Mouse (Mus musculus) ES-E14 (cell line): ENCODE measurements around the gene Lcmt1. TPM values are rescaled to one million over a fixed set of nuclear protein-coding genes. Genes with fewer than 3 reads are reported as not detected.

Source experiments
- DNase-seq: peaks from one replicate; pipeline ENCODE4 v3.0.0-alpha.2; 2013; ENCODE audit warnings: low read depth, low spot score
- H3K27ac ChIP-seq: 2 replicates; pipeline ENCODE4 v1.5.1; 2012; ENCODE audit warnings: low read depth, mild to moderate bottlenecking, low read length, moderate library complexity, mixed read lengths; ENCODE audit not compliant: poor library complexity, insufficient read depth, severe bottlenecking
- H3K36me3 ChIP-seq: 2 replicates; pipeline ENCODE4 v1.6.1; 2012; ENCODE audit warnings: mild to moderate bottlenecking, low read length, moderate library complexity, mixed read lengths; ENCODE audit not compliant: control insufficient read depth, poor library complexity, insufficient read depth, severe bottlenecking
- H3K4me1 ChIP-seq, 2 experiments: fragments of 150-350 bp in 1 of 2; sonication (generic) in 1 of 2; 2 replicates each; pipeline ENCODE4 v1.6.1; 2012; ENCODE audit warnings: low read length in 2 of 2, mild to moderate bottlenecking in 1 of 2, mixed read lengths in 1 of 2; ENCODE audit not compliant: control insufficient read depth in 2 of 2, insufficient read depth in 2 of 2, poor library complexity in 1 of 2
- H3K4me3 ChIP-seq, 2 experiments: fragments of 150-350 bp in 1 of 2; sonication (generic) in 1 of 2; 2 replicates each; pipeline ENCODE4 v1.5.1; 2012; ENCODE audit warnings: low read length in 2 of 2, low read depth in 1 of 2, mild to moderate bottlenecking in 1 of 2, mixed read lengths in 1 of 2; ENCODE audit not compliant: insufficient read depth in 1 of 2, poor library complexity in 1 of 2, severe bottlenecking in 1 of 2
- H3K9ac ChIP-seq: 2 replicates; pipeline ENCODE4 v1.6.1; 2012; ENCODE audit warnings: low read depth, mild to moderate bottlenecking, low read length, mixed read lengths; ENCODE audit not compliant: poor library complexity, insufficient read depth, severe bottlenecking
- H3K9me3 ChIP-seq: fragments of 150-350 bp; sonication (generic); 2 replicates; pipeline ENCODE4 v1.6.1; 2012; ENCODE audit warnings: low read depth, mild to moderate bottlenecking, low read length; ENCODE audit not compliant: control insufficient read depth, insufficient read depth
- CHD2 ChIP-seq: IDR thresholded peaks from 2 replicates; pipeline ENCODE4 v1.6.1; 2014; ENCODE audit warnings: mild to moderate bottlenecking, low read depth, low read length, inconsistent platforms
- HCFC1 ChIP-seq: IDR thresholded peaks from 2 replicates; pipeline ENCODE4 v1.6.1; 2012; ENCODE audit warnings: low read length, inconsistent platforms, borderline replicate concordance; ENCODE audit not compliant: insufficient read depth
- MAFK ChIP-seq: IDR thresholded peaks from 2 replicates; pipeline ENCODE4 v1.6.1; 2014; ENCODE audit warnings: mild to moderate bottlenecking, low read depth, low read length, inconsistent platforms; ENCODE audit not compliant: insufficient read depth
- ZC3H11A ChIP-seq: IDR thresholded peaks from 2 replicates; pipeline ENCODE4 v1.6.1; 2012; ENCODE audit warnings: low read depth, mild to moderate bottlenecking, inconsistent platforms, low read length, borderline replicate concordance
- ZNF384 ChIP-seq: IDR thresholded peaks from 2 replicates; pipeline ENCODE4 v1.6.1; 2012; ENCODE audit warnings: low read depth, low read length, inconsistent platforms
- in situ Hi-C, 2 experiments: fragments of 600-800 bp; cut with MboI; formaldehyde crosslinking; loops; one replicate each; pipeline ENCODE4 v1.15.1; 2025; ENCODE audit warnings: low sequenced_read_pairs in 2 of 2, inconsistent platforms in 1 of 2; ENCODE audit not compliant: unreplicated experiment in 2 of 2
- total RNA-seq: library from RNA; depleted of rRNA; stranded (reverse); fragments of 300-350 nt; gene quantifications from 2 replicates; pipeline ENCODE4 v1.2.3, GENCODE M21; 2012

The Lcmt1 gene
- total RNA-seq, 1 experiment: 31.8 TPM

- Histone ChIP-seq H3K9me3 (no peaks in the 10 kb centered on the region), H3K27ac (no peak overlapping the region), H3K4me1 (peaks cover 2% of the 10 kb centered on the region in 2 experiments; a peak in 3 of 4 replicates), H3K36me3 (no peaks in the 10 kb centered on the region), H3K4me3 (no peak overlapping the region), H3K9ac (no peak overlapping the region)
- in situ Hi-C loops: no loop called here
- DNase-seq: no peak
- TF ChIP-seq CHD2 (no peak), ZNF384 (no peak), MAFK (no peak), ZC3H11A (no peak)
Measured at GRCm38 (mm10) chr7:123365876-123366741, 3.5 kb upstream of the Lcmt1 start.

DNA sequence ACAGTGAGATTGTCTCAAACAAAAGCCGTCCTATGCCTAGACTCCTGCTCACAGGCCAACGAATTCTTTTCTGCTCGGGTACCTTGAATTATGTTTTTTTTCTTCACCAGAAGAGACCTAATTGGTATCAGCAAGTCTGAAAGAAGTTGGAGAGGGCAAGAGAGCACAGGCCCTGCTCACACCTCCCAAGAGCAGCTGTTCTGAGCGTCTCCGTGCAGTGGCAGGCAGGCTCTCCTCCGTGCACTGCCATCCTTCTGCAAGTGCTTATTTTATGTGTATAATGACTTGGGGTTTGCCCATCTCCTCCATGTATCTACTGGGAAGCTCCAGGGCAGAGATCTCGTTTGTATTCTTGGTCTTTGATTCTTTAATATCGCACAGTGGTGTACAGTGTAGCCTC, 2.8 kb upstream of the Lcmt1 start:
- H3K9ac ChIP-seq: no peak overlapping the region
- in situ Hi-C loops: no loop called here

DNA sequence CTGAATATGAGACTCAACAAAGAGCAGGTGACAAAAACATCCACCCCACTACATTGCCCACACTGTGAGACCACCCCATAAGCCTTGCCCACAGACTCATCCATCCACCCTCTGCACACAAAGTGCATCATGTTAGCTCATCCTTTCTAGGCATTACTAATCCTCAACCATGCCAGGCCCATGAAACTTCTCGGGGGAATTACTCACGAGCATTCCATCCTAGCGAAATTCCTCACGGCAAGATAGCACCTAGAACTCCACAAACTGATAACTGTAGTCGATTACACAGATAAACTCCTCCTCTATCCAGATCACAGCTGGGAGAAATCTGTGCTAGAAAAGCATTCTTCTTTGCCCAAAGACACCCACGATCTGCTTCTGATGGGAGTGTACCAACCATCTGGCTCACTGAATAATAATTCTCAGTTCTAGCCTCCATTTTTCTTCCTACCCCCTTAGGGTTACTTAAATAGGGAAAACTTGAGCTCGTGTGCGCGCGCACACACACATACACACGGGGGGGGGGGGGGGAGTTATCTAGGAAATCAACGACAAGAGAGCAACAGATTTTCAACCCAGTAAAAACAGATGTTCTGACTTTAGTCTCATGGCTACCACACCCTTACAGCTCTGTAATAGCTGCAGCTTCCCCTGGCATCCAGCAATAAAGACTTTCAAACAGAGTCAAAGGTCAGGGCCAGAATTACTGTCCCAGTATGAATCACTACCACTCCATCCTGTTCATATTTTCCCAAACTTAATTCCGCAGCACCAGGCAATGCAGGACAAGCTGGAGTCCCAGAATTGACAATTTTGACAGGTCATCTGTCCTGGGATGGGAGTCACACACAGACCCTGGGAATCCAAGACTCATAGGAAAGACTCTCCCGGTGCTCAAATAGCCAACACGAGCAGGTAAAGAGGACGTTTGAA, 2.1 kb upstream of the Lcmt1 start:
- Histone ChIP-seq H3K4me3 (no peak overlapping the region), H3K9ac (no peak overlapping the region), H3K9me3 (no peaks in the 10 kb centered on the region), H3K4me1 (peaks cover 2 to 5% of the 10 kb centered on the region in 2 experiments; a peak in 3 of 4 replicates), H3K27ac (no peak overlapping the region), H3K36me3 (no peaks in the 10 kb centered on the region)
- no peak for TF ChIP-seq CHD2
- TF ChIP-seq ZC3H11A: no peak
- TF ChIP-seq ZNF384: no peak
- no peak for TF ChIP-seq HCFC1
- no peak for TF ChIP-seq MAFK
- in situ Hi-C loops: no loop called here
- DNase-seq: no peak

More for the DNA sequence above, 2.8 kb upstream of the Lcmt1 start:
- H3K27ac ChIP-seq: no peak overlapping the region
- H3K36me3 ChIP-seq: no peaks in the 10 kb centered on the region
- TF ChIP-seq CHD2: no peak
- no peak for TF ChIP-seq MAFK
- no peak overlapping the region for H3K4me3 ChIP-seq
- DNase-seq: no peak
- H3K9me3 ChIP-seq: no peaks in the 10 kb centered on the region
- peaks cover 2 to 5% of the 10 kb centered on the region in 2 experiments; a peak in 3 of 4 replicates for H3K4me1 ChIP-seq

DNA sequence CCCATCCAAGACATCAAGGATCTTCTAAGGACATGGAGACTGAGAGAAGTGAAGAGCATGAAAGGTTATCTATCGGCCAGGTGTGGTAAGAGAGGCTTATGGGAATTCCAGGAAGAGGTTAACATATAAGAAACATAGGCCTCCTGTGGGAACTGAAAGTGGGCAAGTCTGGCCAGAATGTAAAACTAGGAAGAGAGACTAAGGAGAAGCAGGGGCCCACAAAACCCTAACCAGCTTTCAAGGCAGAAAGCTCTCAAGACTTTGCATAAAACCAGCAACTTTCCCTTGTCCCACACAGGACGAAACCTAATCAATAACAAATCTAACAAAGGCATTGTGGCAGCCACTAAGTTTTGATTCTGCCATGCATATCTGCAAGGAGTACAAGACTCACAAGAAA, 1.4 kb upstream of the Lcmt1 start:
- Histone ChIP-seq H3K9ac (no peak overlapping the region), H3K36me3 (no peaks in the 10 kb centered on the region), H3K4me1 (peaks cover 2 to 5% of the 10 kb centered on the region in 2 experiments; a peak in 3 of 4 replicates), H3K9me3 (no peaks in the 10 kb centered on the region), H3K27ac (no peak overlapping the region), H3K4me3 (no peak overlapping the region)
- in situ Hi-C loops: no loop called here
- DNase-seq: no peak
- TF ChIP-seq ZC3H11A (no peak), HCFC1 (no peak), MAFK (no peak), ZNF384 (no peak), CHD2 (no peak)
